Mouse (Mus musculus) v-Abl transformed pro-B cells (cell line): ENCODE measurements at regions not wholly inside any gene's neighbourhood (a gene's known extent, or its start where the extent isn't known, plus 50 kb on each side); places are given as distances from the start of the nearest gene placed in this dataset.

ENCODE experiments used
- in situ Hi-C, 2 experiments: fragments of 400-800 bp; cut with MboI; formaldehyde crosslinking; loops; one replicate each; pipeline ENCODE4 v1.15.1; 2025; ENCODE audit not compliant: unreplicated experiment in 2 of 2

- in situ Hi-C loops: no loop called here
Measured at GRCm38 (mm10) chr6:98769322-98769721, 426.8 kb upstream of the Gm765 start.

GRCm38 (mm10) chr6:98767858-98768336 lies 425.3 kb upstream of the Gm765 start:
- in situ Hi-C loops: no loop called here

- in situ Hi-C loops: no loop called here
Measured at GRCm38 (mm10) chr6:98754487-98754886, 411.9 kb upstream of the Gm765 start.

- in situ Hi-C loops: no loop called here
Measured at GRCm38 (mm10) chr6:98748618-98749017, 406.1 kb upstream of the Gm765 start.

- in situ Hi-C loops: no loop called here
Measured at GRCm38 (mm10) chr6:98746976-98747375, 404.4 kb upstream of the Gm765 start.

GRCm38 (mm10) chr6:98740447-98740846 lies 397.9 kb upstream of the Gm765 start:
- in situ Hi-C loops: no loop called here

GRCm38 (mm10) chr6:98731010-98731530 lies 388.5 kb upstream of the Gm765 start:
- in situ Hi-C loops: no loop called here

GRCm38 (mm10) chr6:98726605-98727144 lies 384.1 kb upstream of the Gm765 start:
- in situ Hi-C loops: no loop called here

- in situ Hi-C loops: no loop called here
Measured at GRCm38 (mm10) chr6:98704887-98705622, 362.5 kb upstream of the Gm765 start.

GRCm38 (mm10) chr6:98697571-98697970 lies 355.0 kb upstream of the Gm765 start:
- in situ Hi-C loops: no loop called here

- in situ Hi-C loops: no loop called here
Measured at GRCm38 (mm10) chr6:98693411-98693810, 350.9 kb upstream of the Gm765 start.

- in situ Hi-C loops: no loop called here
Measured at GRCm38 (mm10) chr6:98690133-98690532, 347.6 kb upstream of the Gm765 start.

- in situ Hi-C loops: no loop called here
Measured at GRCm38 (mm10) chr6:98689395-98689794, 346.8 kb upstream of the Gm765 start.

- in situ Hi-C loops: no loop called here
Measured at GRCm38 (mm10) chr6:98688624-98689023, 346.1 kb upstream of the Gm765 start.

GRCm38 (mm10) chr6:98666388-98666989 lies 323.9 kb upstream of the Gm765 start:
- in situ Hi-C loops: no loop called here

- in situ Hi-C loops: no loop called here
Measured at GRCm38 (mm10) chr6:98651827-98652226, 309.3 kb upstream of the Gm765 start.

GRCm38 (mm10) chr6:98651315-98651714 lies 308.8 kb upstream of the Gm765 start:
- in situ Hi-C loops: no loop called here

- in situ Hi-C loops: no loop called here
Measured at GRCm38 (mm10) chr6:98640316-98640715, 297.8 kb upstream of the Gm765 start.

- in situ Hi-C loops: no loop called here
Measured at GRCm38 (mm10) chr6:98635816-98636215, 293.3 kb upstream of the Gm765 start.

- in situ Hi-C loops: no loop called here
Measured at GRCm38 (mm10) chr6:98632278-98633063, 289.9 kb upstream of the Gm765 start.

- in situ Hi-C loops: no loop called here
Measured at GRCm38 (mm10) chr6:98631269-98631668, 288.7 kb upstream of the Gm765 start.
